Mouse (Mus musculus): ENCODE results near the gene Nipsnap2. TPM values are rescaled to one million over a fixed set of nuclear protein-coding genes. Genes with fewer than 3 reads are reported as not detected.
"Not testable (repeated sequence)": the region's sequence is repeated elsewhere in the genome, so short reads cannot be mapped to it uniquely, and the experiment has no call there.

Nipsnap2 gene
- polyA plus RNA-seq, 1 experiment from 2014 or later: 140 TPM

GRCm38 (mm10) chr5:129773330-129773729 lies 48.5 kb downstream of the Nipsnap2 start:
- not testable (repeated sequence) for H3K36me3 ChIP-seq; DNase-seq (ENCODE audit: low spot score); H3K9me3 ChIP-seq; H3K27me3 ChIP-seq (ENCODE audit: insufficient read depth, poor library complexity, severe bottlenecking); H3K27ac ChIP-seq; H3K4me3 ChIP-seq
- WGBS: 73% methylated on average over 4 of the region's 4 CpGs
- peaks cover 14% of the 10 kb centered on the region for H3K4me1 ChIP-seq

- DNase-seq (ENCODE audit: low spot score): no peak
- Histone ChIP-seq H3K27ac (no peak overlapping the region), H3K36me3 (no peaks in the 10 kb centered on the region), H3K27me3 (ENCODE audit: insufficient read depth, poor library complexity, severe bottlenecking) (no peaks in the 10 kb centered on the region), H3K4me3 (no peak overlapping the region), H3K9me3 (no peaks in the 10 kb centered on the region), H3K4me1 (peaks cover 24% of the 10 kb centered on the region)
- WGBS: 85% methylated on average over 3 of the region's 3 CpGs
Measured at GRCm38 (mm10) chr5:129774661-129775060, 49.8 kb downstream of the Nipsnap2 start.

DNA sequence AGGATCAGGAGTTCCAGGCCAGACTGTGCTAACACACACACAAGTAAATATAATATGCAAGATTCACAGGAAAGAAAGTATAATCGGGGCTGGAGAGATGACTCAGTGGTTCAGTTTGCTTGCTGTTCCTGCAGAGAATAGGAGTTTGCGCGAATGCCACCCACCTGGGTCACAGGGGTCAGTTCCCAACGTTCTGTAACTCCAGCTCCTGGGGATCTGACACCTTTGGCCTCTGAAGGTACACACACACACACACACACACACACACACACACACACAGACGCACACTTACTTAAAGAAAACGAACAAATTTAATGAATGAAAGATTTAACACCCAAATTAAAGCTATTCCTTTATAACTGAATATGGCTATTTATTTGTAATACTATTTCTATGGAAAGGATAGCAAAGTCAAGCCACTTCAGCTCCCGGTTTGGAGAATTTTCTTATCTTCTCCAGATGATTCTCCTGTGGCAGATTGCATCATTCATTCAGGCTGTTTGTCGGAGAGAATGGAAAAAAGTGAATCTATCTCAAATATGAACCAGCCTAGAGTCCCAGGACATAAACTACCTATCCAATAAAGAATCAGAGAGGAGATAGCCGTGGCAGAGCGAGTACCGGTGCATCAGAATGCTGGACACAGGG lies 53.6 kb downstream of the Nipsnap2 start:
- WGBS: 38% methylated on average over 11 of the region's 11 CpGs

GRCm38 (mm10) chr5:129778996-129779716 lies 54.3 kb downstream of the Nipsnap2 start:
- WGBS: under 1% methylated on average over 32 of the region's 32 CpGs
- Histone ChIP-seq H3K4me3 (peak overlapping the region; percentile 73), H3K27ac (peak overlapping the region; percentile 81), H3K27me3 (ENCODE audit: insufficient read depth, poor library complexity, severe bottlenecking) (no peaks in the 10 kb centered on the region), H3K9me3 (no peaks in the 10 kb centered on the region), H3K4me1 (peaks cover 13% of the 10 kb centered on the region), H3K36me3 (no peaks in the 10 kb centered on the region)
- peak; percentile 90 for DNase-seq (ENCODE audit: low spot score)

More for the DNA sequence above, 53.6 kb downstream of the Nipsnap2 start:
- Histone ChIP-seq H3K4me1 (peaks cover 13% of the 10 kb centered on the region), H3K27me3 (ENCODE audit: insufficient read depth, poor library complexity, severe bottlenecking) (no peaks in the 10 kb centered on the region), H3K9me3 (no peaks in the 10 kb centered on the region), H3K27ac (peak overlapping the region; percentile 81), H3K36me3 (no peaks in the 10 kb centered on the region), H3K4me3 (peak overlapping the region; percentile 73)
- no peak for DNase-seq (ENCODE audit: low spot score)

DNA sequence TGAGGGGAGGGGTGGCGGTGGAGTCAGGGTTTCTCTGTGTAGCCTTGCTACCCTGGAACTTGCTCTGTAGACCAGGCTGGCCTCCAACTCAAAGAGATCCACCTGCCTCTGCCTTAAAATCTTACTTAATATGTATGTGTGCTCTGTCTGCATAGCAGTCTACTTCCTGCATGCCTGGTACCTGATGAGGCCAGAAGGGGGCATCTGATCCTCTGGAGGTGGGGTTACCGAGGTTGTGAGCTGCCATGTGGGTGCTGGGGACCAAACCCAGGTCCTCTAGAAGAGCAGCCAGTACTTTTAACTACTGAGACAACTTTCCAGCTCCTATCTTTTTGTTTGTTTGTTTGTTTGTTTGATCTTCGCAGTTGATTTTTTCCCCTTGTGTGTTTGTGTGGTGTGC lies 55.3 kb downstream of the Nipsnap2 start:
- H3K4me1 ChIP-seq: peaks cover 13% of the 10 kb centered on the region
- no peak overlapping the region for H3K4me3 ChIP-seq
- no peak overlapping the region for H3K27ac ChIP-seq
- no peaks in the 10 kb centered on the region for H3K27me3 ChIP-seq (ENCODE audit: insufficient read depth, poor library complexity, severe bottlenecking)
- no peak for DNase-seq (ENCODE audit: low spot score)
- H3K36me3 ChIP-seq: no peaks in the 10 kb centered on the region
- no peaks in the 10 kb centered on the region for H3K9me3 ChIP-seq
- WGBS: 88% methylated on average over 3 of the region's 3 CpGs

- 43% methylated on average over 3 of the region's 3 CpGs for WGBS
- no peak overlapping the region for H3K27ac ChIP-seq
- DNase-seq (ENCODE audit: low spot score): no peak
- no peaks in the 10 kb centered on the region for H3K9me3 ChIP-seq
- H3K4me1 ChIP-seq: peaks cover 13% of the 10 kb centered on the region
- H3K4me3 ChIP-seq: no peak overlapping the region
- no peaks in the 10 kb centered on the region for H3K36me3 ChIP-seq
- H3K27me3 ChIP-seq (ENCODE audit: insufficient read depth, poor library complexity, severe bottlenecking): no peaks in the 10 kb centered on the region
Measured at GRCm38 (mm10) chr5:129782211-129782610, 57.3 kb downstream of the Nipsnap2 start.

- no peak overlapping the region for H3K4me3 ChIP-seq
- 87% methylated on average over 5 of the region's 5 CpGs for WGBS
Measured at GRCm38 (mm10) chr5:129785235-129785870, 60.5 kb downstream of the Nipsnap2 start.

DNA sequence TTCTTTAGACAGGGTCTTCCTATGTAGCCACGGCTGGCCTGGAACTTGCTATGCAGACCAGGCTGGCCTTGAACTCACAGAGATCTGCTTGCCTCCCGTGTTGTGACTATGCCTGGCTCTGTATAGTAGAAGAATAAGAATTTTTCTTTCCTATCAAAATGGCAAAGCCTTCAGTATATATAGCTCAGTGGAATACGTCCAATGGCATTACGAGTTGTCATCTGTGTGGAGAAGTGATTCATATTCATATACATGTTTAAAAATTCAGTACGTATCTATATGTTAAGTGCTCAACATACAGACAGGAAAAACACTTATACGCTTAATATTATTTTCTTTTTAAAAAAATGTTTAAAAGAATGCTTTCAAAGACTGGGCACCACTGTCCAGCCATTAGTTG lies 61.3 kb downstream of the Nipsnap2 start:
- H3K27me3 ChIP-seq (ENCODE audit: insufficient read depth, poor library complexity, severe bottlenecking): no peaks in the 10 kb centered on the region
- H3K36me3 ChIP-seq: peaks cover 26% of the 10 kb centered on the region
- peak overlapping the region; percentile 95 for H3K4me3 ChIP-seq
- 79% methylated on average over 6 of the region's 6 CpGs for WGBS
- H3K27ac ChIP-seq: peak overlapping the region; percentile 98
- no peak for DNase-seq (ENCODE audit: low spot score)
- H3K9me3 ChIP-seq: no peaks in the 10 kb centered on the region
- H3K4me1 ChIP-seq: peaks cover 10% of the 10 kb centered on the region

More at GRCm38 (mm10) chr5:129785235-129785870, 60.5 kb downstream of the Nipsnap2 start:
- Histone ChIP-seq H3K27me3 (ENCODE audit: insufficient read depth, poor library complexity, severe bottlenecking) (no peaks in the 10 kb centered on the region), H3K27ac (no peak overlapping the region), H3K4me1 (peaks cover 10% of the 10 kb centered on the region), H3K9me3 (no peaks in the 10 kb centered on the region), H3K36me3 (peaks cover 20% of the 10 kb centered on the region)
- DNase-seq (ENCODE audit: low spot score): no peak

DNA sequence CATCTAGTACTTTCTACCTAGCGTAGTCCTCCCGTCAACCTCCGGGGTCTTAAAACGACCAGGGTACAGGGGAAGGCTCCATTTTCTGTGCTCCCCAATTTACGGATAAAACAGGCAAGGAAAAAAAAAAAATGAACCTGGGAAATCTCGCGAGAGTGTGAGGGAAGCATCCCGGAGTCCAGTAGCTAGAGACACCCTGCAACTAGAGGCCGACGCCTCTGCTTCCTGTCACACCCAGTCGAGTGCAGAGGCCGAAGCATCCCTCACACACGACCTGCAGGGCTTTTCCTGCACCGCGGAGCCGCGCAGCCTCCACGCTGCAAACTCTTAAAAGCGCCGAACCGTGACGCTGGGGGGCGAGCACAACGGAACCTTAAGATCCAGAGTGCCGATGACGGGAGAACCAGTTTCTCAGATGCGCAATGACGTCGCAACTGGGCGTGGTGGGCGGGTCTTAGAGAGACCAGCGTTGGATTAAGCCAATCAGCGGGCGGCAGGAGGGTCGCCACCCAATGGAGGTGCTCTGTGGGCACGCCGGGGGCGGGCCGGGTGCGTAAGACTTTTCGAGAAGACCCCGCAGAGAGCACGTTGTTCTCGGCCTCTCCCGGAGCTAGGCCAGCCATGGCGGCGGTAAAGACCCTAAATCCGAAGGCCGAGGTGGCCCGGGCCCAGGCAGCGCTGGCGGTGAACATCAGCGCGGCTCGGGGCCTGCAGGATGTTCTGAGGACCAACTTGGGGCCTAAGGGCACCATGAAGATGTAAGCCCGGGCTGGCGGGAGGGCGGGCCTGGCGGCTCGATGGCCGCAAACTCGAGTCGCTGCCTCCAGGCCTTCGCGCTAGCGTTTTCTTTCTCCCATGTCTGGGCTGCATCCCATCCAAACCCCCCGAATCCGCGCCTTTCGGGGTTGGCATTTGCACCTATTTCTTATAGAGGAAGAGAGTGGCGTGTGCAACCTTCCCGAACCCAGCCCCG lies 62.2 kb downstream of the Nipsnap2 start, which contains the start of gene Psph:
Psph (minus strand) TSS at position 632 of the 973 bp plus-strand sequence.
- Histone ChIP-seq H3K4me3 (peak within 1 kb of the TSS; percentile 95), H3K27ac (peak within 1 kb of the TSS; percentile 98), H3K36me3 (peaks cover 35% of the 10 kb centered on the region), H3K27me3 (ENCODE audit: insufficient read depth, poor library complexity, severe bottlenecking) (no peaks in the 10 kb centered on the region), H3K4me1 (peaks cover 10% of the 10 kb centered on the region), H3K9me3 (no peaks in the 10 kb centered on the region)
- WGBS: under 1% methylated on average over 73 of the region's 73 CpGs
- DNase-seq (ENCODE audit: low spot score): peak; percentile 99

DNA sequence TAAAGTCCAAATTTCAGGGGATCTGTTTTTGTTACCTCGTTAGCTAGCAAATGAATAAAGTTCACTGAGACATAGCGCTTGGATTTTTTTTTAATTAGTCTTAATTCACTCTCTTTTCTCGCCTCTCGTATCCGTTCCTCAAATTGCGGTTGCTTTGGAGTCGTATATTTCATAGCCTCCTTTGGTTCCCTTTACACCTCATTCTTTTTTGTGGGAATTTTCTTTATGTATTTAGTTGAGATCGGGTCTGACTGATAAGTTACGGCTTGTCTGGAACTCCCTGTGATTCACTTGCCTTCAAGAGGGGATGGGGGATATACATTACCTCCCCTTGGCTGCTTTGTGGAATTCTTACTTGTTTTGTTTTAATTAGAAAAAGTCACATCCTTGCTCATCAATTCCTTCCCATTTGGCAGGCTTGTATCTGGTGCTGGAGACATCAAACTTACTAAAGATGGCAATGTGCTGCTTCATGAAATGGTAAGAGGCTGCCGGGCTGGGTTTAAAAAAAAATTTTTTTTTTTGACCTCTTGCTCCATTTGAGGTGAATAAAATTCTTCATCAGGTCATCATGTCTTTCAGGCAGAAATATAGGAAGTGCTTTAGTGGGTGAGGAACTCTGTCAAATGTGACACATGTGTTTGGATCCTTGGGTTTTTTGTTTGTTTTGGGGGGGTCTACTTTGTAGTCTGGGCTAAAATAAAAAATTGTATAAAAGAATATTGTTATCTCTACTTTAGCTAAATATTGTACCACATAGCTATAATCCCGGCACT lies 63.1 kb downstream of the Nipsnap2 start:
- WGBS: 13% methylated on average over 11 of the region's 11 CpGs
- Histone ChIP-seq H3K4me3 (peak overlapping the region; percentile 95), H3K36me3 (peaks cover 44% of the 10 kb centered on the region), H3K9me3 (no peaks in the 10 kb centered on the region), H3K4me1 (peaks cover 10% of the 10 kb centered on the region), H3K27me3 (ENCODE audit: insufficient read depth, poor library complexity, severe bottlenecking) (no peaks in the 10 kb centered on the region), H3K27ac (peak overlapping the region; percentile 98)
- no peak for DNase-seq (ENCODE audit: low spot score)

DNA sequence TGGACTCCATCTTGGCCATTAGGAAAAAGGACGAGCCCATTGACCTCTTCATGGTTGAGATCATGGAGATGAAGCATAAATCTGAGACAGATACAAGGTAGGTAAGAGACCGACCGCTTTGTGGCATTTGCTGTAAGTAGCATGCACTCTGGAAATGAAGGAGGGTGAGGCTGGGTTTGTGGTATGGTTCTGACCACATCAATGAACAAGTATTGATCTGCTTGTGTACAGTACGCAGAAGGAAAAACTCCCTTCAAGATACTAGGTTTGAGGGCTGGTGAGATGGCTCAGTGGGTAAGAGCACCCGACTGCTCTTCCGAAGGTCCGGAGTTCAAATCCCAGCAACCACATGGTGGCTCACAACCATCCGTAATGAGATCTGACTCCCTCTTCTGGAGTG lies 65.7 kb downstream of the Nipsnap2 start:
- 92% methylated on average over 8 of the region's 8 CpGs for WGBS

More for the DNA sequence above, 65.7 kb downstream of the Nipsnap2 start:
- Histone ChIP-seq H3K4me1 (peaks cover 10% of the 10 kb centered on the region), H3K36me3 (peaks cover 59% of the 10 kb centered on the region)
- not testable (repeated sequence) for H3K27ac ChIP-seq; H3K9me3 ChIP-seq; DNase-seq (ENCODE audit: low spot score); H3K4me3 ChIP-seq; H3K27me3 ChIP-seq (ENCODE audit: insufficient read depth, poor library complexity, severe bottlenecking)

All from heart, embryonic 10.5 days (tissue).